Mouse (Mus musculus): Measurements from ENCODE around the gene Nectin3.
A peak's percentile ranks its signal among the peaks of the same experiment; 100 is the strongest.

The Nectin3 gene

DNA sequence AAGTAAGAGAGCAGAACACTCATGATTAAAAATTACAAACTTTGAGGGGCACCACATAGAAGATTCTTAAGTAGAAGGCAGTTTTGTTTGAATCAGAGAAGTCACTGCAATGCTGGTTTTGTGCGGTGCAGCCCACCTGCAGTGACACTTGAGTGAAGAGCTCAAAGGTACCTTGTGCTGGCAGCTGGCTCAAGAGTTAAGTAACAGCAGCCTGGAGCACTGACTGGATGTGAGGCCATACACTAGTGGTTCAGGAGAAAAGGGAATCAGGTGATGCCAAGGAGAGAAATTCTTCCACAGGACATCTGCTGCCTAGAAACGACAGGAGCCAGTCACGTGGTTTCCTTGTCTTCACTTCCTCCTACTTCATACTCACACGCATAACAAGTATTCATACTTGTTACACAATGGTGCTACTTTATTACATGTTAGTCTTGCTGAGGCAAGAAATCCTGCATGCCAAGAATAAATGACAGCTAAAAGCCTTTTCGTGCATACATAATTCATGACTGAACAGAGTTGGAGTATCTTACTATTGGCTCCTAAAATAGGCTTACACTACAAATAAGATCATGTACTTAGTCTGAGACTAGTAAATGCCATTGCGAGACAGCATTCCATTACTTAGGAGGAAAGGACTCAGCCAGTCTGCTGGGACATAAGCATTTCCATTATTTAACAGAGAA, 88.1 kb downstream of the Nectin3 start:
- DNase-seq, result no peak

DNA sequence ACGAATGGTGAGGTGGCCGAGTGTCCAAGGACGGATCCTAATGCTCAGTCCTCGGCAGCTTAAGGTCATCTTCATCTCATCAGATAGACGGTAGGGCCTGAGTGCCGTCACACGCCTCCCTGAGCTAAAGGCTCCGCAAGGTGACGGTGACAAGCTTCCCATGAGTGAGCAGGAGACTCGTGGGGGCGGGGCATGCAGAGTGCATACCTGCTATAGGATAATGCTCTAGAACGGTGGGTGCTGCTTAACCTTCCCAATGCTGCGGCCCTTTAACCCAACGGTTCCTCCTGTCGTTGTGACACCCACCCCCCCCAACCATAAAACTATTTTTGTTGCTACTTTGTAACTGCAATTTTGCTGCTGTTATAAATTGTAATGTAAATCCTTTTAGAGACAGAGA, 90.3 kb downstream of the Nectin3 start:
- no peak for DNase-seq

DNA sequence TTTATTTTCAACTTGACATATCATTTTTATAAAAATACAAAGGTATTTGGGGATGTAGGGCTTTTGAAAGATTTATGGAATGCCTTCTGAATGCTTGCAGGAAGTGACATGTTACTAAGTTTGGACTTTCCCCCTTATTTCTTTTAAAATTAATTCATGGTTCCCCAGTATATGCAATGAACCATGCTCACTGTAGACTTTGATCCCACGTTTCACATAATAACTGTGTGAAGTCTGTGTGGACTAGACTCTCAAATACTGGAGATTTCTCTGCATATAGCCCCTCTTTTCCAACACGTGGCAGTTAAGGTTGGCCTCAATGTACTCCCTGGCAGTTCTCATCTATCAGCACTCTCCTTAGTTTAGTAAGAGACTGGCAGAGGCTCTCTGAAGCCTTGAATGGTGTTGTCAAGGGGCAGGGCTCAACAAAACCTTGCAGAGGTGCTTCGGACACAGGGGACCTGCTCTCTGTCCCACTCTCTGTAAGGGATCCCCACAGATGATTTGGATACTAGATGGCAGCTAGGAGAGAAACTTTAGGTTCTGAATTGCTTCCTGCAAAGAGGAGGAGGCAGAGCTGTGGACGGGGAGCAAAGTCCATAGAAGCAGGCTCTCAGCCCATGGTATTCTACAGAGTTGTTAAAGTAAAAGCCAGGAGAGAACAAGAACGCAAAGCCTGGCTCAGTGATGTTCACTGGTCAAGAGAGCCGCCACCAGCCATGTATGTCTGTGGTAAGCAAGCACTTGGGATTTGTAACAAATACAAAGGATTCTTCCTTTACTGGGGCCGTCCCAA, 91.3 kb downstream of the Nectin3 start:
- DNase-seq, result no peak

DNA sequence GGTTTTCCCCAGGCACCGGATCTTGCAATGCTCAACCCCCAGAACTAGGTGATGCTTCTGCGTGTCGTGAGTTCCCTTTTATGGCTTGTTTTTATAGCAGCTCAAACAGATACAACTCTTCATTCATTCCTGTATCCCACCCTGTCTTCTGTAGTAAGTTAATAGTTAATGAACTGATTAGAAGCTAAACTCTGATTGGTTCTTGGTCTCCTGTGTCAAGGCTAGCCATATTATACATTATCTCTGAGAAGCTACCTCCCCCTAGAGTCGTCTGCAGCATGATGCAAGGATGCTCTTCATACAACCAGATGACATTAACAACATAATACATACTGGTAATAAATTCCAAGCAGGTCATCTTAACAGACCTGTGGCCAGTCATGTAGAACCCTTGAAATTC, 100.4 kb downstream of the Nectin3 start:
- no peak for DNase-seq

- no peak for DNase-seq
Measured at GRCm38 (mm10) chr16:46389415-46390033, 108.8 kb downstream of the Nectin3 start.

GRCm38 (mm10) chr16:46388527-46389414, 109.6 kb downstream of the Nectin3 start:
- DNase-seq, result no peak

GRCm38 (mm10) chr16:46384279-46384678, 114.0 kb downstream of the Nectin3 start:
- DNase-seq, result no peak

- peak; percentile 13 for DNase-seq
Measured at GRCm38 (mm10) chr16:46383344-46383743, 115.0 kb downstream of the Nectin3 start.

GRCm38 (mm10) chr16:46376575-46376974, 121.8 kb downstream of the Nectin3 start:
- DNase-seq, result no peak

DNA sequence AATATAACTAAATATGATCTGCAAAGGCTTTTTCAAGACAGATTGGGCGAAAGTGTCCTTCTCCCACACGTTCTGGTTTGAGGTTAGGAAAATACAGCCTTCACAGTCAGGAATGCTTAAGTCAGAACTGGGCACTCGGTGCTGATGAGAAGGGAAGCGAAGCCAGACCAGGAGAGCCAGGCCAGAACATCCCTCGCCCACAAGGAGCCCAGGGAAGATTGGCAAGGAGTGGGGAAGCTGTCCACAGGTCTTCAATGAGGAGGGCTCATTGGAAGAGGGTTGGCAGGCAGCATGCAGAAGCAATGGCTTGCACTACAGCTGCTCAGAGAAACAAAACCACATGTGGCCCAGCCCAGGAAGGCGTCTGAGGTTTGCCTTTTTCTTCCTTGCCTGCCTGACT, 136.3 kb downstream of the Nectin3 start:
- no peak for DNase-seq

DNA sequence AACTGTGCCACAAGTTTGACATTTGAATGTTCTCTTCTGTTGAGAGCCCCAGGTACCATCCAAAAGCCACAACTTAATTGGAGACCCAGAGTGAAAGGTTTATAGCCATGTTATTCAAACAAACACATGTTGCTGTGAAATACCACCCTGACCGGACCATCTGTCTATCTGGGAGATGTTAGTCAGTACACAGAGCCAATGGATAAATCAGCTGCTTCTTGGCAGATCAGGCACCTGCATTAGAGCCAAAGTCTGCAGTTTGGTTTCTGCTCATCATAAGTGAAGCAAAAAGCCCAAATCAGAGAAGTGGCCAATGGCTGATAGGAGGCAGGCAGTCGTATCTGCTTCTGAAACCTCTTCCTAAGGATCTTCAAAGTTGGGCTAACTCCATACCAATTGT, 140.7 kb downstream of the Nectin3 start:
- peak; percentile 14 for DNase-seq

GRCm38 (mm10) chr16:46356663-46357062, 141.7 kb downstream of the Nectin3 start:
- DNase-seq, result no peak
